Comparison of ENCODE assay signal across 9 mouse cellular contexts in the genomic region with DNA sequence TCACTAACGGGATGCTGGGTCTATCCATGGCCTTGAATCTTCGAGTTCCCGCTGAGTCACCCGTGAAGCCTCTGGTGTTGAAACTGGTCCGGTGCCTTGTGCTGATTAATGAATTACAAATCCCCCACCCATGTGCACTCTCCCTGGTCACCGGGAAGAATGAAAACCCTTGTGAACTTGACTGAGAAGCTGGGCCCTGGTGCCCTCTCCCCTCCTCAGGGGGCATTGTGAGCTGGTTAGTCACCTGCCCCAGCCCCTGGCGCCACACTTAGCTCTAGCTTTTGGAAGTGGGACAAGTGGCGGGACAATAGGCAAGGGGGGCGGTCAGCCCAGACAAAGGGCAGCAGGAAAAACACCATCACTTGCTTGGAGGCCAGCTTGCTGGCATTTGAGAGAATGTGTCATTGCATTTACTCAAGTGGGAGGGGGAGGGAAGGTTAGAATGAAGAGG. TPM values are rescaled to one million over a fixed set of nuclear protein-coding genes. Genes with fewer than 3 reads are reported as not detected.
DNase-seq lines count a peak whose midpoint lies in the region; ATAC-seq and TF ChIP-seq lines count a peak whose summit lies in the region.
"Had no signal": no experiment of that assay in that cellular context is flagged by ENCODE, and none has a peak within 500 bp of the region (broad histone marks: within the 10 kb centered on the region; RNA-seq: fewer than 3 reads in every experiment).

No protein-coding gene starts in this region.

- peaks cover 14% of the 10 kb centered on the region for H3K36me3 ChIP-seq in C2C12 (ENCODE audit: control insufficient read depth, insufficient read depth)
- no peaks in the 10 kb centered on the region for H3K36me3 ChIP-seq in midbrain, embryonic 14.5 days (ENCODE audit: control insufficient read depth, insufficient read depth, low read length)

- H3K79me3 ChIP-seq in C2C12 (ENCODE audit: low read depth), result peaks cover 30% of the 10 kb centered on the region

- peak overlapping the region; percentile 95 for H3K4me2 ChIP-seq in midbrain, embryonic 14.5 days (ENCODE audit: low read length)

- no peak for ATAC-seq in midbrain, embryonic 14.5 days (ENCODE audit: low FRiP score, low TSS enrichment)

- H3K27me3 ChIP-seq in C2C12 (ENCODE audit: control insufficient read depth, insufficient read depth, insufficient read length), result no peaks in the 10 kb centered on the region
- peaks cover 44% of the 10 kb centered on the region for H3K27me3 ChIP-seq in midbrain, embryonic 14.5 days (ENCODE audit: control insufficient read depth, insufficient read depth, low read length)

- H3K4me3 ChIP-seq in C2C12 (ENCODE audit: insufficient read depth, poor library complexity, severe bottlenecking), result peak overlapping the region; percentile 84
- peak overlapping the region; percentile 47; the same call in 1 of the 2 replicates for H3K4me3 ChIP-seq in midbrain, embryonic 14.5 days (replicated peaks; ENCODE audit: low read depth, low read length)

- no peak for TF ChIP-seq CTCF in C2C12 (IDR thresholded peaks at IDR 0.05; ENCODE audit: control insufficient read depth, insufficient read depth, insufficient read length)

- 0 out of 2 replicates have a peak, but pooled peaks cover 15% of the 10 kb centered on the region for H3K4me1 ChIP-seq in midbrain, embryonic 14.5 days (ENCODE audit: control insufficient read depth, insufficient read depth, low read length)

- DNase-seq in 3134 (ENCODE audit: extremely low read depth, insufficient read length, low spot score), result peak; percentile 89
- DNase-seq in fibroblast of lung, adult 2 months (ENCODE audit: low read depth), result peak; percentile 92
- DNase-seq in kidney, postnatal 10 days, result peak; percentile 67
- DNase-seq in midbrain, embryonic 14.5 days, result no peak
- DNase-seq in gastrocnemius, adult 18-20 months (ENCODE audit: low spot score), result no peak
- DNase-seq in right cerebral cortex, adult 18-20 months, result no peak
- DNase-seq in ovary, adult 18-20 months (ENCODE audit: low spot score), result no peak

- 4% methylated on average over 9 of the region's 9 CpGs for WGBS in midbrain, embryonic 14.5 days

- H3K27ac ChIP-seq in midbrain, embryonic 14.5 days (replicated peaks; ENCODE audit: low read depth, low read length), result no peak overlapping the region

- H3K79me2 ChIP-seq in C2C12 (ENCODE audit: control insufficient read depth, insufficient read depth), result peaks cover 49% of the 10 kb centered on the region

- no peak overlapping the region for H3K9ac ChIP-seq in midbrain, embryonic 14.5 days (replicated peaks; ENCODE audit: low read length)

- H3K9me3 ChIP-seq in midbrain, embryonic 14.5 days (ENCODE audit: control insufficient read depth, low read length), result no peaks in the 10 kb centered on the region

- peak overlapping the region; percentile 24 for H3ac ChIP-seq in C2C12 (ENCODE audit: control insufficient read depth, insufficient read length, low read depth)

TF ChIP-seq in C2C12, 6 proteins besides CTCF, POLR2A, EP300 and RAD21:
- TF ChIP-seq CEBPB (IDR thresholded peaks at IDR 0.05; ENCODE audit: low read depth) (peak; percentile 71), MYOD1 (IDR thresholded peaks at IDR 0.05; ENCODE audit: control insufficient read depth, insufficient read length, low read depth) (peak; percentile 36), MYOG (IDR thresholded peaks at IDR 0.05; ENCODE audit: control insufficient read depth, extremely low read depth, insufficient read length) (no peak), USF1 (IDR thresholded peaks at IDR 0.05; ENCODE audit: low read depth) (peak; percentile 12), MAX (IDR thresholded peaks at IDR 0.05) (peak; percentile 56), FOSL1 (IDR thresholded peaks at IDR 0.05; ENCODE audit: insufficient read depth, low read length, poor library complexity, severe bottlenecking) (peak; percentile 12)

RNA-seq across cellular contexts. Expression of gene Clcf1, which starts 0.5 kb away (rescaled TPM):
- polyA plus RNA-seq in C2C12 (2012; fragmentation: generic; extraction: Trizol), result 24.8 TPM
- 0.08 and 0.46 TPM in 2 replicates for polyA plus RNA-seq in midbrain, embryonic 14.5 days (2014; fragmentation: Nextera tagmentation; extraction: Ambion mirVana)
- under 1 TPM; 0.34 to 0.47 TPM for total RNA-seq in gastrocnemius, adult 18-20 months (2021)

RNA-seq across cellular contexts. Expression of gene AC109138.7, which starts 0.6 kb away (rescaled TPM):
- 0.90 TPM for polyA plus RNA-seq in C2C12 (2012; fragmentation: generic; extraction: Trizol)
- not detected in 2 replicates for polyA plus RNA-seq in midbrain, embryonic 14.5 days (2014; fragmentation: Nextera tagmentation; extraction: Ambion mirVana)
- not detected for total RNA-seq in gastrocnemius, adult 18-20 months (2021)
- total RNA-seq: heart, adult 18-20 months had no signal

RNA-seq across cellular contexts. Expression of gene Rad9a, which starts 12.1 kb away (rescaled TPM):
- polyA plus RNA-seq in C2C12 (2012; fragmentation: generic; extraction: Trizol), result 33.3 TPM
- 20.3 and 22.7 TPM in 2 replicates for polyA plus RNA-seq in midbrain, embryonic 14.5 days (2014; fragmentation: Nextera tagmentation; extraction: Ambion mirVana)
- total RNA-seq in gastrocnemius, adult 18-20 months (2021), result 1 to 10 TPM; 2.6 to 2.8 TPM

RNA-seq across cellular contexts. Expression of gene Pold4, which starts 18.1 kb away (rescaled TPM):
- polyA plus RNA-seq in C2C12 (2012; fragmentation: generic; extraction: Trizol), result 112 TPM
- 18.5 and 19.1 TPM in 2 replicates for polyA plus RNA-seq in midbrain, embryonic 14.5 days (2014; fragmentation: Nextera tagmentation; extraction: Ambion mirVana)
- total RNA-seq in gastrocnemius, adult 18-20 months (2021), result 10 to 100 TPM; 16.3 to 17.8 TPM

RNA-seq across cellular contexts. Expression of gene Ppp1ca, which starts 21.7 kb away (rescaled TPM):
- 819 TPM for polyA plus RNA-seq in C2C12 (2012; fragmentation: generic; extraction: Trizol)
- 591 and 597 TPM in 2 replicates for polyA plus RNA-seq in midbrain, embryonic 14.5 days (2014; fragmentation: Nextera tagmentation; extraction: Ambion mirVana)
- 100 to 1,000 TPM; 200 to 201 TPM for total RNA-seq in gastrocnemius, adult 18-20 months (2021)

Comparison
In these comparisons a context has a peak if more than half of its experiments do, and no peak if none do; other contexts are left out.
1. DNase-seq: peak in 3134 (single experiment), fibroblast of lung, adult 2 months (single experiment) and kidney, postnatal 10 days (single experiment); none in midbrain, embryonic 14.5 days (single experiment), gastrocnemius, adult 18-20 months (single experiment), right cerebral cortex, adult 18-20 months (single experiment) and ovary, adult 18-20 months (single experiment).
2. RNA of gene Clcf1, which starts 0.5 kb away (polyA plus RNA-seq): 24.8 TPM in C2C12 (single experiment); 0.08 to 0.46 TPM in midbrain, embryonic 14.5 days; every median in the first group is over 10 times any median in the second.